Mouse (Mus musculus): Measurements from ENCODE around the gene Fcgrt.

DNA sequence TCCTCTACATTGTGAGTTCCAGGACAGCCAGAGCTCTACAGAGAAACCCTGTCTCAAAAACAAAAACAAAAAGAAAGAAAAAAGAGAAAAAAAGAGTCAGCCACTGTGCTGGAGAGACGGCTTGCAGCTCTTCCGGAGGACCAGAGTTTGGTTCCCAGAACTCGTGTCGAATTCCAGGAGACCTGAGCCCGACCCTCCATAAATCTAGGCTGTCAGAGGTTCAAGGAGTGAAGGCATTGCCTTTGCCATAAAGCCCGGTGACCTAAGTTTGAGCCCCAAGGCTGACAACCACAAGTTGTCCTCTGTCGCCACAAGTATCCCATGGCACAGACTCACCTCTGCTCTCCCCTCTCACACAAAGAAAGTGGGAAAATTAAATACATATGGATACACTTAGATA is 9.5 kb downstream of the Fcgrt start:
- TF ChIP-seq CTCF (IDR thresholded peaks at IDR 0.05; ENCODE audit: insufficient read depth, low read depth, low read length) (no peak), POLR2A (IDR thresholded peaks at IDR 0.05; ENCODE audit: insufficient read depth, low read depth, low read length) (no peak)
